Mouse (Mus musculus) lung, embryonic 14.5 days (tissue): Measurements from ENCODE around the gene Hmg20b. TPM values are rescaled to one million over a fixed set of nuclear protein-coding genes. Genes with fewer than 3 reads are reported as not detected.
A peak's percentile ranks its signal among the peaks of the same experiment; 100 is the strongest.

Experiments used
- ATAC-seq: fragments of 200-750 bp; cut with Nextera tagmentation; 2 replicates; pipeline ENCODE4 v1.8.0; 2017; ENCODE audit warnings: mild to moderate bottlenecking, moderate TSS enrichment, moderate library complexity; ENCODE audit not compliant: insufficient read depth
- DNase-seq: peaks from one replicate; pipeline ENCODE4 v3.0.0-alpha.2; 2015
- H3K27ac ChIP-seq: fragments of 300-500 bp; sonication (generic); 2 replicates; pipeline ENCODE4 v1.5.1; 2014; ENCODE audit warnings: low read depth, mild to moderate bottlenecking, moderate library complexity
- H3K27me3 ChIP-seq: fragments of 300-500 bp; sonication (generic); 2 replicates; pipeline ENCODE4 v1.6.1; 2014; ENCODE audit warnings: low read length, control low read depth; ENCODE audit not compliant: insufficient read depth
- H3K36me3 ChIP-seq: fragments of 300-500 bp; sonication (generic); 2 replicates; pipeline ENCODE4 v1.6.1; 2014; ENCODE audit warnings: control low read depth; ENCODE audit not compliant: insufficient read depth
- H3K4me1 ChIP-seq: fragments of 300-500 bp; sonication (generic); 2 replicates; pipeline ENCODE4 v1.6.1; 2014; ENCODE audit warnings: antibody characterized with exemption, control low read depth; ENCODE audit not compliant: insufficient read depth
- H3K4me2 ChIP-seq: fragments of 300-500 bp; sonication (generic); 2 replicates; pipeline ENCODE4 v1.6.1; 2014; ENCODE audit warnings: mild to moderate bottlenecking
- H3K4me3 ChIP-seq: fragments of 300-500 bp; sonication (generic); 2 replicates; pipeline ENCODE4 v1.5.1; 2014; ENCODE audit warnings: low read depth, low read length
- H3K9ac ChIP-seq: fragments of 300-500 bp; sonication (generic); 2 replicates; pipeline ENCODE4 v1.6.1; 2014
- H3K9me3 ChIP-seq: fragments of 300-500 bp; sonication (generic); 2 replicates; pipeline ENCODE4 v1.6.1; 2016; ENCODE audit warnings: low read depth, low read length, control low read depth
- CTCF ChIP-seq: IDR thresholded peaks from 2 replicates; pipeline ENCODE4 v1.5.1; 2016; ENCODE audit warnings: antibody characterized with exemption, low read depth
- WGBS: fragments of 180-500 bp; shearing (Covaris S2); extraction: QIAGEN DNeasy Blood & Tissue Kit; methylation state at CpG from one replicate; pipeline ENCODE4 v1.1.7; 2014; 5-methylcytosine and 5-hydroxymethylcytosine counted together
- polyA plus RNA-seq: library from polyadenylated mRNA; unstranded; fragments of >200 nt; fragmentation: Nextera tagmentation; extraction: Ambion mirVana; gene quantifications from 2 replicates; pipeline ENCODE4 v1.2.1, GENCODE M21; 2014

Hmg20b gene
- polyA plus RNA-seq, 1 experiment from 2014 or later: 105 TPM

DNA sequence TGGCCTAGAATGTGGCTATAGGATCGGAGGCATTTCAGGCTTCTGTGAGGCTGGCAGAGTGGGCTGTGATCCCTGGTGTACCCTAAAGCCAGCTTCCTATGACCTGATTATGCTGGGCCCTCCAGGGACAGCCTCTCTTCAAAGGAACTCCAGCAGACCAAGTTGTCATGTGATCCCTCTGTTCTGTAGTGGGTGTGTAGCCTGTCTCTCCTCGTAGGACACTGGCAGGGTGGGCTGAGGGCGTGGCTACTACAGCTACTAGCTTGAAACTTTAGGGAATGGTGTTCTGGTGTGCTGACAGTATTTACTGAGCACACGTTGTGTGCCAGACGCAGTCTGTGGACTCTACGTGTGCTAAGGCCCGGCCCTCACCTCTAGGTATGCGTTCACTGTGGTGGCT lies 10.4 kb upstream of the Hmg20b start:
- 57% methylated on average over 8 of the region's 8 CpGs for WGBS

DNA sequence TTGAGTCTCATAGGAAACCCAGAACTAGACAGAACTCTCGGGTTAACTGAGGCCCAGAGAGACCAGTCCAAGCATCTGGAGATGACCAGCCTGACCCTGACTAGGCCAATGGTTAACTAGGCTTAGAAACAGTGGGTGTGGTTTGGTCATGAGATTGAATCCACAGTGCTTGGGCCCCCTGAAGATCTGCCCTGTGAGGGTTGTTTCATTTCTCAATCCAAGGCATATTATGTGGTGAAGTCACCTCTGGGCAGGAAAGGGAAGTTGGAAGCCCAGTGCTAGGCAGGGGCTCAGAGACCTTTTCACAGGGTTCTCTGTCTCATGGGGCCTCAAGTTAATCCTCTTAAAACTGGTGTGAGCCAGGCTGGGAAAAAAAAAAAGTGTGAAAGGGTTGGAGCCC lies 8.6 kb upstream of the Hmg20b start:
- Histone ChIP-seq H3K4me1 (peaks cover 29% of the 10 kb centered on the region), H3K36me3 (peaks cover 13% of the 10 kb centered on the region; the same call in 1 of the 2 replicates), H3K4me2 (peak overlapping the region; percentile 100), H3K27ac (peak overlapping the region; percentile 69; the same call in 1 of the 2 replicates), H3K4me3 (peak overlapping the region; percentile 78), H3K9ac (no peak overlapping the region; the same call in 1 of the 2 replicates), H3K27me3 (peaks cover 6% of the 10 kb centered on the region; the same call in 1 of the 2 replicates), H3K9me3 (no peaks in the 10 kb centered on the region)
- DNase-seq (no peak), ATAC-seq (no peak)
- 68% methylated on average over 1 of the region's 1 CpGs for WGBS
- TF ChIP-seq CTCF: no peak

More for the DNA sequence above, 10.4 kb upstream of the Hmg20b start:
- Histone ChIP-seq H3K9me3 (no peaks in the 10 kb centered on the region), H3K9ac (no peak overlapping the region), H3K4me1 (peaks cover 42% of the 10 kb centered on the region), H3K4me3 (no peak overlapping the region), H3K36me3 (peaks cover 13% of the 10 kb centered on the region; the same call in 1 of the 2 replicates), H3K27ac (no peak overlapping the region), H3K4me2 (no peak overlapping the region), H3K27me3 (peaks cover 8% of the 10 kb centered on the region; the same call in 1 of the 2 replicates)
- ATAC-seq: no peak
- no peak for TF ChIP-seq CTCF
- peak; percentile 36 for DNase-seq

GRCm38 (mm10) chr10:81358209-81358608 lies 7.9 kb upstream of the Hmg20b start:
- peak; percentile 54 for DNase-seq
- Histone ChIP-seq H3K4me1 (peaks cover 24% of the 10 kb centered on the region), H3K4me2 (peak overlapping the region; percentile 100), H3K36me3 (peaks cover 13% of the 10 kb centered on the region; the same call in 1 of the 2 replicates), H3K27ac (peak overlapping the region; percentile 69; the same call in 1 of the 2 replicates), H3K27me3 (peaks cover under 1% of the 10 kb centered on the region; the same call in 1 of the 2 replicates), H3K9me3 (no peaks in the 10 kb centered on the region), H3K9ac (peak overlapping the region; percentile 81), H3K4me3 (peak overlapping the region; percentile 78)
- WGBS: 27% methylated on average over 4 of the region's 4 CpGs
- ATAC-seq: peak; percentile 1; the same call in 1 of the 2 replicates
- no peak for TF ChIP-seq CTCF

DNA sequence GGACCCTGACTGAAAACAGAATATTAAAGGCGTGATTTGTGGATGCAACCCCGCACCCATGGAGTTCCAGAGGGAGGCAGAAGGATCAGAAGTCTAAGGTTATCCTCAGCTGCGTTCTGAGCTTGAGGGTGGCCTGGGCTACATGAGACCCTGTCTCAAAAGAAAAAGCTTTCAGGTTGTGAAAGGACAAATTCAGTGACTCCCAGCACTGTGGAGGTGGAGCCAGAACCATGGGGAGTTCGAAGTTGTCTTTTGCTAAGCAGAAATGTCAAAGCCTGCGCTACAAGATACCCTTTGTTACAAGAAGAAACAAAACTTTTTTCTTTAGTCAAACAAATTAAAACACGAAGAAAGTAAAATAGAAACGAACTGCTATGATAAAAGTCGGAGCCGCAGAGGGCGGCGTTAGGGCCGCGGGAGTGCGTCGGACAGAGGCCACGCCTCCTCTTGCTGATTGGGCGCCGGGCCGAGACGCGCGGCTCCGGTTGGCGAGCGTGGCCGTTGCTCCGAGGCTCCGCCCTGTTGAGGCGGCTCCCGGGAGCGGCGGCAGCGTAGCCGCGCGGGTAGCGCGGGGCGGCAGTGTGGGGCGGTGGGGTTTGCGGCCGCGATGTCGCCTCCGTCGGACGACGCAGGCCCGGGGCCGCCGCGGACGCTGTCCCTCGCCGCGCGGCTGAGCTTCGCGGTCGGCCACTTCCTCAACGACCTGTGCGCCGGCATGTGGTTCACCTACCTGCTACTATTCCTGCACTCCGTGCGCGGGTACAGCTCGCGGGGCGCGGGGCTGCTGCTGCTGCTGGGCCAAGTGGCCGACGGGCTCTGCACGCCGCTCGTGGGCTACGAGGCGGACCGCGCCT lies 6.9 kb upstream of the Hmg20b start, which contains the start of gene Mfsd12:
Gene Mfsd12, plus strand, starts transcription at position 501 of the 854 bp plus-strand sequence.
- Histone ChIP-seq H3K4me1 (peaks cover 21% of the 10 kb centered on the region), H3K4me2 (peak within 1 kb of the TSS; percentile 100), H3K27me3 (no peaks in the 10 kb centered on the region), H3K27ac (peak within 1 kb of the TSS; percentile 69; the same call in 1 of the 2 replicates), H3K9ac (peak within 1 kb of the TSS; percentile 81), H3K4me3 (peak within 1 kb of the TSS; percentile 78), H3K9me3 (no peaks in the 10 kb centered on the region), H3K36me3 (peaks cover 11% of the 10 kb centered on the region; the same call in 1 of the 2 replicates)
- 2% methylated on average over 75 of the region's 79 CpGs for WGBS
- no peak for TF ChIP-seq CTCF
- ATAC-seq (peak; percentile 84), DNase-seq (peak; percentile 96)

DNA sequence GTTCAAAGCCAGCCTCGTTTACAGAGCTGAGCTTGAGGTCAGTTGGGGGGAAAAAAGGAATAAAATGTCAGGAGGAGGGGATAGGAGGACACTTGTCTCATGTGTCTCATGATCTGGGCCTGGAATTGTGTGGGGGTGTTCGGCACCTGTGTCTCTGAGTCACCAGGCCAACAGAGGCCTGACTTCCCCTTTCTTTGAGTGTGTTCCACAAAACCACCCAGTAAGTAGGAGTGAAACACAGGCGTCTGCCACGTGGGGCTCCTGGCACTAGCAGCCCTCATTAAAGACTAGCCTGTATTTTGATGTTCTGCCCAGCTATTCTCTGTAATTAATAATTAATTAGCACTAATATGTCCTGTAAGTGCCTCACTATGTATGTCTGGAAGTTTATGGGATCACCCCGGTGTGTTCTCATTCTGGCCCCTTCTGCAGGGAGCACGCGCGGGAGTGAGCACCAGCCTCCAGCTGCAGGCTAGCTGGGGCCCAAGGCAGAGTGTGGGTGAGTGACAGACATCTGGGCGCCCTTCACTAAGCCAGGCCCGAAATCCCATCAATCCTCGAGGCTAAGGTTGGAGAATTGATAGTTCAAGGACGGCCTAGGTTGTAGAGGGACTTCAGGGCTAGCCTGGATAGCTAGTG lies 6.2 kb upstream of the Hmg20b start:
- Histone ChIP-seq H3K27ac (no peak overlapping the region), H3K9ac (0 out of 2 replicates have a peak overlapping the region, but pooled peaks have one; percentile 81), H3K36me3 (peaks cover 10% of the 10 kb centered on the region; the same call in 1 of the 2 replicates), H3K4me3 (peak overlapping the region; percentile 78), H3K9me3 (no peaks in the 10 kb centered on the region), H3K4me1 (peaks cover 18% of the 10 kb centered on the region; the same call in 1 of the 2 replicates), H3K27me3 (no peaks in the 10 kb centered on the region), H3K4me2 (peak overlapping the region; percentile 100)
- WGBS: 50% methylated on average over 12 of the region's 12 CpGs
- no peak for TF ChIP-seq CTCF
- DNase-seq (no peak), ATAC-seq (no peak)

DNA sequence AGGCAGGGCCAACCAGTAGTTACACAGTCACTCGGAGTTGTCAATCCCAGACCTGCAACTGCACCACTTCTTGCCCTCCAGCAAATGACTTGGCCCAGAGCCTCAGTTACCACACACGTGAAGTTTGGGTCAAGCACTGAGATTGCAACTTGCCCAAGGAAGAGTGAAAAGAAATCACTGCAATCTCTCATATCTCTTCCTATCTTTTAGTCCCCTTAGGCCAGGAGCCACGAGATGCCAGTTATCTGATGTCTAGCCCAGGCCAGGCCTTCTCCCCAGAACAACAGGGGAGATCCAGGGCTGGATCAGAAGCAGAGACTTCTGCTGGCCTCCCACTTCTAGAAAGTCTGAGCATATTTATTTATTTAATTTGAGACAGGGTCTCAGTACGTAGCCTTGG lies 5.3 kb upstream of the Hmg20b start:
- Histone ChIP-seq H3K4me1 (peaks cover 15% of the 10 kb centered on the region; the same call in 1 of the 2 replicates), H3K4me2 (no peak overlapping the region), H3K27me3 (no peaks in the 10 kb centered on the region), H3K36me3 (peaks cover 6% of the 10 kb centered on the region; the same call in 1 of the 2 replicates), H3K27ac (no peak overlapping the region), H3K4me3 (no peak overlapping the region), H3K9me3 (no peaks in the 10 kb centered on the region), H3K9ac (no peak overlapping the region)
- no peak for TF ChIP-seq CTCF
- ATAC-seq (no peak), DNase-seq (no peak)
- WGBS: 80% methylated on average over 4 of the region's 4 CpGs
